Mouse (Mus musculus): ENCODE data around the gene Gstt4. TPM values are rescaled to one million over a fixed set of nuclear protein-coding genes. Genes with fewer than 3 reads are reported as not detected.
A peak's percentile ranks its signal among the peaks of the same experiment; 100 is the strongest.
"Not testable (repeated sequence)": the region's sequence is repeated elsewhere in the genome, so short reads cannot be mapped to it uniquely, and the experiment has no call there.

Gstt4 gene
- polyA plus RNA-seq (2012): not detected in 2 replicates

DNA sequence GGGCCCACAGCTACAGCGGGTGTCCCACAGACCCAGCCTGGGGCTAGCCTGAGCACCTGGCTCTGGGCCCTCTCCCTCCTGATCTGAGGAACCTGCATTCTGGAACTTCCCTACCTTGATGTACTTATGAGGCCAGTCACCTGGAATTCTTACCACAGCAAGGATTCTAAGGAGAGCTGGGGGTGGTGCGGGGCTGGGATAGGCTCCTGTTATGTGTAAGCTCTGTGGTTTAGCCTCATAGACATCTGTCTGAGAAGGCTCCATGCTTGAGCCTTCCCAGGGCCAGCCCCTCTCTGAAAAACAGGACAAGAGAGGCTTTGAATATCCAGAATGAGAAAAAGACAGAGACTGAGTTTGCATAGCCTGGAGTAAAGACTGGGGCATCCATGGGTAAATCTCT lies at the start of gene Gstt4:
Gstt4 (minus strand) TSS at position 101 of the 400 bp plus-strand sequence.
- no peak for TF ChIP-seq TAL1 (IDR thresholded peaks at IDR 0.05; ENCODE audit: low read length)
- no peak for TF ChIP-seq GATA1 (IDR thresholded peaks at IDR 0.05; ENCODE audit: low read length)
- no peaks in the 10 kb centered on the region for H3K36me3 ChIP-seq (ENCODE audit: control insufficient read depth)
- no peaks in the 10 kb centered on the region for H3K9me3 ChIP-seq (ENCODE audit: control insufficient read depth, low read length)
- no peaks in the 10 kb centered on the region for H3K4me1 ChIP-seq (ENCODE audit: control insufficient read depth)
- H3K4me3 ChIP-seq (replicated peaks): no peak within 1 kb of the TSS
- no peaks in the 10 kb centered on the region for H3K27me3 ChIP-seq (ENCODE audit: control insufficient read depth)

DNA sequence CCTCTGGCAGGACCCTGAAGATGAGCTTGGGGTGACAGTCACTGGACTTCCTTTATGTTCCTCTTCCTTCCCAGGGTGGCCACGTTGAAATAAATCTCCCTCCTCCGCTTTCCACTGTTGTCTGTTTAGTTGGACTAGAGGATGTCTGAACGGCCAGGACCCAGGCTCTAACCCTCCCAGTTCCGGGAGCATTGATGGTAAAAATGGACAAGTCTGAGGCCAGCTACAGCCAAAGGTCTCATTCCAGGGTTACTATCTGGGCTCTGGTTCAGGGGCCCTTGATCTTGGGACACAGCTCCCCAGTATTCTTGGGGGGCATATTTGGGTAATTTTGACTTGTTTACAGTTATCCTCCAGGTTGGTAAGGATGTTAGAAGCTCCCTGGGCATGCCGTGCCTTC lies 39.2 kb upstream of the Gstt4 start:
- Histone ChIP-seq H3K27me3 (ENCODE audit: control insufficient read depth) (peaks cover 3% of the 10 kb centered on the region; the same call in 1 of the 2 replicates), H3K4me1 (ENCODE audit: control insufficient read depth) (peaks cover 33% of the 10 kb centered on the region), H3K4me3 (replicated peaks) (no peak overlapping the region), H3K36me3 (ENCODE audit: control insufficient read depth) (peaks cover 12% of the 10 kb centered on the region), H3K9me3 (ENCODE audit: control insufficient read depth, low read length) (peaks cover 12% of the 10 kb centered on the region)
- TF ChIP-seq TAL1 (IDR thresholded peaks at IDR 0.05; ENCODE audit: low read length) (no peak), GATA1 (IDR thresholded peaks at IDR 0.05; ENCODE audit: low read length) (no peak)

DNA sequence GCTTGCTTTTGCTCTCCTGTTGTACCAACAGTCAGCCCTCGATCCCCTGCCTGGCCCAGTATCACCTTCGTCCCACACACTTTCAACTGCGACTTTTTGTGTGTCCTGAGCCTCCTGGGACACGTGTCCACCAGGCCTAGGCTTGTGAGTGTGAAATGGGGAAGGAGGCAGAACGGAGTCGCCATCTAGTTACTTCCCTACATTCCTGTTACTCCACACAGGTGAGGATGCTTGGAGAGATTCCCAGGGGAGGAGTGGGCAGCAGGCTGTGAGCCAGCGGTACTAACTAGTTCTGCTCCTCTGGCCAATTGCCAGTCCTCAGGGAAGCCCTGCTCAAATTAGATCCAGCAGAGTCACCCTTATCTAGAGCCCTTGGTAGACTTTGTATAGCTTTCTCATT lies 38.4 kb upstream of the Gstt4 start:
- peaks cover 33% of the 10 kb centered on the region for H3K4me1 ChIP-seq (ENCODE audit: control insufficient read depth)
- no peaks in the 10 kb centered on the region for H3K27me3 ChIP-seq (ENCODE audit: control insufficient read depth)
- H3K4me3 ChIP-seq (replicated peaks): no peak overlapping the region
- TF ChIP-seq TAL1 (IDR thresholded peaks at IDR 0.05; ENCODE audit: low read length): no peak
- no peak for TF ChIP-seq GATA1 (IDR thresholded peaks at IDR 0.05; ENCODE audit: low read length)
- H3K9me3 ChIP-seq (ENCODE audit: control insufficient read depth, low read length): peaks cover 12% of the 10 kb centered on the region
- H3K36me3 ChIP-seq (ENCODE audit: control insufficient read depth): peaks cover 12% of the 10 kb centered on the region

DNA sequence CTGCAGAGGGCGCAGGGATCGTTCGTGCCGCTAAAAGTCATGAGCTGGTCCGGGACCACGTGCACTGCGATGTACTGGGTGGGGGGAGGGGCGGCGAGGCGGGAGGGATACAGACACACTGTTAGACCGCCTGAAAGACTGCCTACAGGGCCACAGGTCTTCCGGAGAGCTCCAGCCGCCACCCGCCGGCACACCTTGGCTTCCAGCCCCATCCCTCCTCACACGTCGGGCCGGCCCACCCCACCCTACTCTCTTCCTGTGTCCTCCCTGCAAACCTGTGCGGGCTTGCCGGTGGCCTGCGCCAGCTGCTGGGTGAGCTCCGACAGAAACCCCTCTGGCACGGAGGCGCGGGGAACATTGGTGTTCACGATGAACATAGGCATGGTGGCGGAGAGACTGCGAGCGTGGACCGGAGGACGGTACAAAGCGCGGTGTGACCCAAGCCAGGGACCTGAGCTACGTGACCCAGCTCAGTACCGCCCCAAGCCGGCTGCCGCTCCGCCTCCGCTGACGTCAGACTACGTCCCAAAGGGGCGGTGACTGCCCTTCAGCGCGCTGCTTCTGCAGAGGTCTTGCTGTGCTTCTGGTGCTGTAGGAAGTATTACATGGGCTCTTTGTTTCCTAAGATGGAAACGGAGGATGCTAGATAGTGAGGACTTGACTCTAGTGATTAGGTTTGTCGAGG lies 37.6 kb upstream of the Gstt4 start, which contains the start of gene Mif:
Mif (minus strand) TSS at position 455 of the 685 bp plus-strand sequence.
- H3K27me3 ChIP-seq (ENCODE audit: control insufficient read depth): not testable (repeated sequence)
- Histone ChIP-seq H3K4me3 (replicated peaks) (peak within 1 kb of the TSS; percentile 75), H3K9me3 (ENCODE audit: control insufficient read depth, low read length) (peaks cover 12% of the 10 kb centered on the region), H3K36me3 (ENCODE audit: control insufficient read depth) (peaks cover 12% of the 10 kb centered on the region), H3K4me1 (ENCODE audit: control insufficient read depth) (peaks cover 33% of the 10 kb centered on the region)

DNA sequence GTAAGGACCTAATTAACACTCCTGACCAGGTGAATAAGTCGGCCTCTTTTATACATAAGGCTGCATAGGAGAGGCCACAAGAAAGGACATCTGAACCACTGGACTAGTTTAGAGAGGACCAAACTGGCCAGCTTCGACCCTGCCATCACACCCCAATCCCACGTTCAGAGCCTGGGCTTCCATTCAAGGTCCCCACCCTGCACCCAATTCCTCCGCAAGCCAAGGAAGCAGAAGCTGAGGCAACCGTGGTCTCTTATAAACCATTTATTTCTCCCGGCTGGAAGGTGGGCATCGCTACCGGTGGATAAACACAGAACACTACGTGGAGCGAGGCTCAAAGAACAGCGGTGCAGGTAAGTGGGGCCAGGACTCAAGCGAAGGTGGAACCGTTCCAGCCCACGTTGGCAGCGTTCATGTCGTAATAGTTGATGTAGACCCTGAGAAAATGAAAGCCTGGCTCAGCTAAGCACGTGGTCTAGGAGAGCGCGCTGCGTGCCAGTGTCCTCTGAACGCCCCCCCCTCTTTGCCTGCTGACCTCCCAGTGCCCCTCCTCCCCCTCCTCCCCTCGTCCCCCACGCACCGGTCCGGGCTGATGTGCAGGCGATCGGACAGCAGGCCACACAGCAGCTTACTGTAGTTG lies 36.9 kb upstream of the Gstt4 start:
- Histone ChIP-seq H3K27me3 (ENCODE audit: control insufficient read depth) (no peaks in the 10 kb centered on the region), H3K36me3 (ENCODE audit: control insufficient read depth) (peaks cover 12% of the 10 kb centered on the region), H3K4me3 (replicated peaks) (peak overlapping the region; percentile 75), H3K4me1 (ENCODE audit: control insufficient read depth) (peaks cover 33% of the 10 kb centered on the region), H3K9me3 (ENCODE audit: control insufficient read depth, low read length) (peaks cover 12% of the 10 kb centered on the region)
- TF ChIP-seq TAL1 (IDR thresholded peaks at IDR 0.05; ENCODE audit: low read length) (no peak), GATA1 (IDR thresholded peaks at IDR 0.05; ENCODE audit: low read length) (no peak)

DNA sequence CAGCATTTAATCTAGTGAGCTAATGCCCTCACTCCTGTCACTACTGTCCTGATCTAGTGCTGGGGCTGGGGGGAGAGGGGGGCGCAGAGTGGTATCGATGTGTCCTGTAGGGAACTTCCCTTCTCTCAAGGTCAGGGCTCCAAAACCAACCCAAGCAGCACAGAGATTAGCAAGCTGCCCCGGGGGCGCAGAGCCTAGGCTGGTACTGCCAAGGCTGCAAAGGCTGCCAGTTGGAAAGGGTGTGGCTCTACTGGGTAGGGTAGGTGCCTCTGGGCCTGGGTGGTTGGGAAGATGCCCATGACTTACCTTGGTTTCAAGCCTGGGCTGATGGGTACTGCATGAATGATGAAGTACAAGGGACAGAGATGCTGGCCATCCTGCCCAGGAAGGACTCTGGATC lies 35.3 kb upstream of the Gstt4 start:
- no peak for TF ChIP-seq GATA1 (IDR thresholded peaks at IDR 0.05; ENCODE audit: low read length)
- TF ChIP-seq TAL1 (IDR thresholded peaks at IDR 0.05; ENCODE audit: low read length): no peak
- Histone ChIP-seq H3K9me3 (ENCODE audit: control insufficient read depth, low read length) (peaks cover 9% of the 10 kb centered on the region), H3K4me3 (replicated peaks) (no peak overlapping the region), H3K27me3 (ENCODE audit: control insufficient read depth) (no peaks in the 10 kb centered on the region), H3K36me3 (ENCODE audit: control insufficient read depth) (peaks cover 12% of the 10 kb centered on the region), H3K4me1 (ENCODE audit: control insufficient read depth) (peaks cover 36% of the 10 kb centered on the region)

DNA sequence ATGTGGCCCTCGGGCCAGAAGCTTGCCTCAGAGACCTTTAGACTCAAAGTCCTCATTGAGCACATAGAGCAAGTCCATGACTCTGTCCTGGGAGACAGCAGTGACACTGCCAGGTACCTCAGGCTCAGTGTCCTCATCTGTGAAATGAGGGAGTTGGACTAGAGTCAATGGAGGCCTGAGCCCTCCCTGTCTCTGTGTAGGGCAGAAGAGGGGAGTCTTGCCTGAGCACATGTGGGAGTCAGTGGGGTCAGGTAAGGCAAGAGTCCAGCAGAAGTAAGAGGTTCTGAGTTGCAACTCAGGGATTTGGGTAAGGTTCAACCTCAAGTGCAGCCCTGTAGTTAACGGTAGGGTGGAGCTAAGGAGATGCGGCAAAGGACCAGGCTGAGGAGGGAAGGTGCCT lies 34.6 kb upstream of the Gstt4 start:
- no peak for TF ChIP-seq GATA1 (IDR thresholded peaks at IDR 0.05; ENCODE audit: low read length)
- TF ChIP-seq TAL1 (IDR thresholded peaks at IDR 0.05; ENCODE audit: low read length): no peak
- H3K36me3 ChIP-seq (ENCODE audit: control insufficient read depth): peaks cover 12% of the 10 kb centered on the region
- H3K9me3 ChIP-seq (ENCODE audit: control insufficient read depth, low read length): peaks cover 4% of the 10 kb centered on the region; the same call in 1 of the 2 replicates
- no peak overlapping the region for H3K4me3 ChIP-seq (replicated peaks)
- H3K4me1 ChIP-seq (ENCODE audit: control insufficient read depth): peaks cover 40% of the 10 kb centered on the region
- peaks cover under 1% of the 10 kb centered on the region for H3K27me3 ChIP-seq (ENCODE audit: control insufficient read depth)

DNA sequence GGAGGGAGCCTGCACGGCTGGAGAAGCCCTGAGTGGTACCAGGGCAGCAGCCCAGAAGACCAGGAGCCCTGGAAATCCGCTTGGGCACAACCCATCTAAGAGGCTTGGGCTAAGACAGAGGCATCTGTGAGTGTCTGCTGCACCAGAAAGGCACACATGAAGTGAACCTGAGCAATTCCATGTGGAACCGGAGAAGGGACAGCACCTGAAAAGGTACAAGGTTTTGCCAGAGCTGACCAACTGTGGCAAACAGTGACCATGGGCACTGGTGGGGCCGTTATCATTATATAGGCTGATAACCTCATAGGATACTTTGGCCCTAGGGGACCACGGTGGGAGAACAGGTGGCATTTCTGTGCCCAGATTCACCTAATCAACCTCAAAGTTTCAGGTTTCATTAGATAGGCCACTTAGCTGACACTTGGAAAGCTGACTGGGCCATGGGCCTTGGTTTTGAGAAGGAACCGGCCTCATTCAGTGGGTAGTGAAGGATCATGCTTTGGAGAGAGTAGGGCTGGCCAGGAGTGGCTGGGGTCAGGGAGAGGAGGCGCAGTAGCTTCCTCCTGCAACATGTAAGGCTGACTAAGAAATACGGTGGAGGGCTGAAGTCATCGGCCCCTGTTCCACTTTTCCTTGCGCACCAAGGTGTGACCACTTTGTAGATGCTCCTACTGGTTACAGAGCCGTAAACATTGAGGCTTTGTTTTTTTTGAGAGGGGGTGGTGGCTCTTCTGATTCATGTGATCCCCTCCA lies 34.0 kb upstream of the Gstt4 start:
- Histone ChIP-seq H3K4me3 (replicated peaks) (no peak overlapping the region), H3K9me3 (ENCODE audit: control insufficient read depth, low read length) (no peaks in the 10 kb centered on the region), H3K4me1 (ENCODE audit: control insufficient read depth) (peaks cover 42% of the 10 kb centered on the region), H3K27me3 (ENCODE audit: control insufficient read depth) (peaks cover 7% of the 10 kb centered on the region), H3K36me3 (ENCODE audit: control insufficient read depth) (peaks cover 12% of the 10 kb centered on the region)
- TF ChIP-seq GATA1 (IDR thresholded peaks at IDR 0.05; ENCODE audit: low read length) (no peak), TAL1 (IDR thresholded peaks at IDR 0.05; ENCODE audit: low read length) (no peak)

DNA sequence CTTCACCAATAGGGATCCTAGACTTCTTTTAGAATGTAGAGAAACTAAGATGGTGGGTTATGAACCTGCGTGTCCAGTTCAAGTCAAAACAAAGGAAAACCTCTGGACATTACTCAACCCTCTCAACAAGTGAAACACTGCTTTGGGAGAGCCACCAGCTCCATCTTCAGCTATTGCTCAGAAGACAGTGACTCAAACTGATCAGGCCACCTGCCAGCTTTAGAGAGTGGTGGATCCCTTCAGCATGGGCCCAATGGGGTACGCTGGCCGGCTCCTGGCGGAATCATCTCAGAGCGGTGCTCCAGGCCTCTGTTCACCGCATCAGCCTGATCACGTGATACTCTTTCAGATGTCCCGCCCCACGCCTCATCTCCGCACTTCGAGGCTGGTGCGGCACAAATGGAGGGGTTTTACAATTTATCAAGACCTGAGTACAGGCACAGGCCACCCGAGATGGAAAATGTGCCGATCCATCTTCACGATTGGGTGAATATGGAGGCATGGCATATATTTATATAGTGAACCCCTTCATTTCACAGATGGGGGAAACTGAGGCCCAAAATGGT lies 33.2 kb upstream of the Gstt4 start:
- H3K27me3 ChIP-seq (ENCODE audit: control insufficient read depth): peaks cover 16% of the 10 kb centered on the region
- H3K4me3 ChIP-seq (replicated peaks): no peak overlapping the region
- TF ChIP-seq GATA1 (IDR thresholded peaks at IDR 0.05; ENCODE audit: low read length): no peak
- no peak for TF ChIP-seq TAL1 (IDR thresholded peaks at IDR 0.05; ENCODE audit: low read length)
- peaks cover 12% of the 10 kb centered on the region for H3K36me3 ChIP-seq (ENCODE audit: control insufficient read depth)
- peaks cover 38% of the 10 kb centered on the region for H3K4me1 ChIP-seq (ENCODE audit: control insufficient read depth)
- H3K9me3 ChIP-seq (ENCODE audit: control insufficient read depth, low read length): no peaks in the 10 kb centered on the region
